Comparison of ENCODE assay signal across 16 mouse cellular contexts in genomic region chr6:78553008-78553698, GRCm38 (mm10).
DNase-seq lines count a peak whose midpoint lies in the region; ATAC-seq lines count a peak whose summit lies in the region.
"Had no signal": no experiment of that assay in that cellular context is flagged by ENCODE, and none has a peak within 500 bp of the region (broad histone marks: within the 10 kb centered on the region; RNA-seq: fewer than 3 reads in every experiment).

No protein-coding gene starts in this region.

- H3K4me3 ChIP-seq in kidney, embryonic 16.5 days (ENCODE audit: low read length) = no peak overlapping the region
- H3K4me3 ChIP-seq in midbrain, embryonic 12.5 days = no peak overlapping the region
- H3K4me3 ChIP-seq: embryonic facial prominence, embryonic 12.5 days; intestine, embryonic 15.5 days; liver, embryonic 13.5 days; stomach, embryonic 15.5 days had no signal

- H3K9ac ChIP-seq in kidney, embryonic 16.5 days (replicated peaks; ENCODE audit: low read length) = no peak overlapping the region
- no peak overlapping the region for H3K9ac ChIP-seq in midbrain, embryonic 12.5 days (replicated peaks)
- H3K9ac ChIP-seq: embryonic facial prominence, embryonic 12.5 days; intestine, embryonic 15.5 days; liver, embryonic 13.5 days; stomach, embryonic 15.5 days had no signal

- 0 out of 2 replicates have a peak, but pooled peaks cover 5% of the 10 kb centered on the region for H3K4me1 ChIP-seq in kidney, embryonic 16.5 days (ENCODE audit: insufficient read depth, low read length)
- peaks cover 12% of the 10 kb centered on the region for H3K4me1 ChIP-seq in midbrain, embryonic 12.5 days
- H3K4me1 ChIP-seq: embryonic facial prominence, embryonic 12.5 days; intestine, embryonic 15.5 days; liver, embryonic 13.5 days; stomach, embryonic 15.5 days had no signal

- H3K36me3 ChIP-seq in kidney, embryonic 16.5 days (ENCODE audit: insufficient read depth, low read length) = no peaks in the 10 kb centered on the region
- H3K36me3 ChIP-seq in midbrain, embryonic 12.5 days = no peaks in the 10 kb centered on the region
- H3K36me3 ChIP-seq: embryonic facial prominence, embryonic 12.5 days; intestine, embryonic 15.5 days; liver, embryonic 13.5 days; stomach, embryonic 15.5 days had no signal

- WGBS in kidney, embryonic 16.5 days = 34% methylated on average over 11 of the region's 11 CpGs
- WGBS in midbrain, embryonic 12.5 days = 41% methylated on average over 11 of the region's 11 CpGs

- ATAC-seq in kidney, embryonic 16.5 days (ENCODE audit: low FRiP score, low TSS enrichment) = 0 out of 2 replicates have a peak, but pooled peaks have one; percentile 51
- 0 out of 2 replicates have a peak, but pooled peaks have one; percentile 30 for ATAC-seq in midbrain, embryonic 12.5 days (ENCODE audit: low FRiP score, low read depth)
- ATAC-seq: intestine, embryonic 15.5 days had no signal

- H3K4me2 ChIP-seq in kidney, embryonic 16.5 days (replicated peaks; ENCODE audit: low read depth, low read length) = no peak overlapping the region
- no peak overlapping the region for H3K4me2 ChIP-seq in midbrain, embryonic 12.5 days (replicated peaks)
- H3K4me2 ChIP-seq: embryonic facial prominence, embryonic 12.5 days; intestine, embryonic 15.5 days; liver, embryonic 13.5 days; stomach, embryonic 15.5 days had no signal

- intact Hi-C loops in gastrocnemius, postnatal 14 days (cut with DNase I; ENCODE audit: low total_unique reads) = no loop called here

- no peak for DNase-seq in kidney, adult 18-20 months
- peak; percentile 27 for DNase-seq in embryo, embryonic 10 days (ENCODE audit: low spot score)
- peak; percentile 18 to 81 for DNase-seq in layer of hippocampus, adult 18-20 months (ENCODE audit: low spot score in 2 of 2)
- no peak for DNase-seq in right cerebral cortex, postnatal 4 days
- DNase-seq in thymus, postnatal 10 days (ENCODE audit: low spot score in 2 of 2) = no peak
- no peak for DNase-seq in gastrocnemius, postnatal 14 days
- DNase-seq: adrenal gland, adult 8-10 months; gastrocnemius, postnatal 10 days; liver, embryonic 13.5 days; spleen, adult 18-20 months; thymus, postnatal 14 days had no signal

- H3K27me3 ChIP-seq in kidney, embryonic 16.5 days (ENCODE audit: insufficient read depth, low read length) = no peaks in the 10 kb centered on the region
- no peaks in the 10 kb centered on the region for H3K27me3 ChIP-seq in midbrain, embryonic 12.5 days
- H3K27me3 ChIP-seq: embryonic facial prominence, embryonic 12.5 days; intestine, embryonic 15.5 days; liver, embryonic 13.5 days; stomach, embryonic 15.5 days had no signal

- H3K9me3 ChIP-seq in kidney, embryonic 16.5 days (ENCODE audit: low read length) = no peaks in the 10 kb centered on the region
- no peaks in the 10 kb centered on the region for H3K9me3 ChIP-seq in midbrain, embryonic 12.5 days
- H3K9me3 ChIP-seq: embryonic facial prominence, embryonic 12.5 days; intestine, embryonic 15.5 days; liver, embryonic 13.5 days; stomach, embryonic 15.5 days had no signal

- H3K27ac ChIP-seq in kidney, embryonic 16.5 days (ENCODE audit: low read length) = no peak overlapping the region
- H3K27ac ChIP-seq in midbrain, embryonic 12.5 days (replicated peaks) = no peak overlapping the region
- H3K27ac ChIP-seq: embryonic facial prominence, embryonic 12.5 days; intestine, embryonic 15.5 days; liver, embryonic 13.5 days; stomach, embryonic 15.5 days had no signal

Comparison
In these comparisons a context has a peak if more than half of its experiments do, and no peak if none do; other contexts are left out.
1. DNase-seq: peak in embryo, embryonic 10 days (single experiment) and layer of hippocampus, adult 18-20 months (2 of 2); none in kidney, adult 18-20 months (single experiment), right cerebral cortex, postnatal 4 days (single experiment), thymus, postnatal 10 days (0 of 2) and gastrocnemius, postnatal 14 days (single experiment).